Mouse (Mus musculus) heart, embryonic 12.5 days (tissue): ENCODE results near the gene Gm45140. TPM values are rescaled to one million over a fixed set of nuclear protein-coding genes. Genes with fewer than 3 reads are reported as not detected.

Source experiments
- ATAC-seq: fragments of 200-750 bp; cut with Nextera tagmentation; 2 replicates; pipeline ENCODE4 v1.8.0; 2017; ENCODE audit warnings: moderate TSS enrichment, moderate library complexity; ENCODE audit not compliant: insufficient number of reproducible peaks, low FRiP score
- H3K27ac ChIP-seq: fragments of 300-500 bp; sonication (generic); 2 replicates; pipeline ENCODE4 v1.5.1; 2016; ENCODE audit warnings: mild to moderate bottlenecking, moderate library complexity; ENCODE audit not compliant: poor library complexity, severe bottlenecking
- H3K27me3 ChIP-seq: fragments of 300-500 bp; sonication (generic); replicated peaks from 2 replicates; pipeline ENCODE4 v1.6.1; 2016; ENCODE audit warnings: mild to moderate bottlenecking, moderate library complexity
- H3K36me3 ChIP-seq: fragments of 300-500 bp; sonication (generic); 2 replicates; pipeline ENCODE4 v1.6.1; 2016; ENCODE audit warnings: mild to moderate bottlenecking, moderate library complexity
- H3K4me1 ChIP-seq: fragments of 300-500 bp; sonication (generic); replicated peaks from 2 replicates; pipeline ENCODE4 v1.6.1; 2016; ENCODE audit warnings: mild to moderate bottlenecking
- H3K4me2 ChIP-seq: fragments of 300-500 bp; sonication (generic); 2 replicates; pipeline ENCODE4 v1.6.1; 2016; ENCODE audit warnings: mild to moderate bottlenecking, moderate library complexity
- H3K4me3 ChIP-seq: fragments of 300-500 bp; sonication (generic); 2 replicates; pipeline ENCODE4 v1.5.1; 2016; ENCODE audit warnings: mild to moderate bottlenecking
- H3K9ac ChIP-seq: fragments of 300-500 bp; sonication (generic); 2 replicates; pipeline ENCODE4 v1.6.1; 2016; ENCODE audit warnings: mild to moderate bottlenecking, moderate library complexity
- H3K9me3 ChIP-seq: fragments of 300-500 bp; sonication (generic); replicated peaks from 2 replicates; pipeline ENCODE4 v1.6.1; 2016; ENCODE audit warnings: mild to moderate bottlenecking, moderate library complexity
- WGBS: fragments of 180-500 bp; shearing (Covaris S2); methylation state at CpG from one replicate; pipeline ENCODE4 v1.1.7; 2016; 5-methylcytosine and 5-hydroxymethylcytosine counted together
- polyA plus RNA-seq: library from polyadenylated mRNA; unstranded; fragments of >200 nt; fragmentation: Nextera tagmentation; extraction: Ambion mirVana; gene quantifications from 2 replicates; pipeline ENCODE4 v1.2.1, GENCODE M21; 2016

Gm45140 gene
- polyA plus RNA-seq, 1 experiment from 2014 or later: 1.9 TPM

- no peak overlapping the region for H3K27ac ChIP-seq
- H3K4me2 ChIP-seq: no peak overlapping the region
- no peaks in the 10 kb centered on the region for H3K9me3 ChIP-seq
- no peak for ATAC-seq
- H3K9ac ChIP-seq: no peak overlapping the region
- H3K4me3 ChIP-seq: no peak overlapping the region
- WGBS: 51% methylated on average over 2 of the region's 2 CpGs
- H3K4me1 ChIP-seq: peaks cover 11% of the 10 kb centered on the region
- peaks cover 8% of the 10 kb centered on the region; the same call in 1 of the 2 replicates for H3K36me3 ChIP-seq
- H3K27me3 ChIP-seq: no peaks in the 10 kb centered on the region
Measured at GRCm38 (mm10) chr6:87797321-87797720, 38.3 kb downstream of the Gm45140 start.

GRCm38 (mm10) chr6:87796251-87796880 lies 39.2 kb downstream of the Gm45140 start:
- Histone ChIP-seq H3K27ac (no peak overlapping the region), H3K9ac (no peak overlapping the region), H3K27me3 (no peaks in the 10 kb centered on the region), H3K4me3 (no peak overlapping the region), H3K4me2 (no peak overlapping the region), H3K9me3 (no peaks in the 10 kb centered on the region), H3K4me1 (peaks cover 13% of the 10 kb centered on the region), H3K36me3 (peaks cover 14% of the 10 kb centered on the region; the same call in 1 of the 2 replicates)
- 84% methylated on average over 6 of the region's 6 CpGs for WGBS
- ATAC-seq: no peak

GRCm38 (mm10) chr6:87795385-87796150 lies 40.0 kb downstream of the Gm45140 start:
- Histone ChIP-seq H3K27ac (no peak overlapping the region), H3K4me1 (peaks cover 21% of the 10 kb centered on the region), H3K9me3 (no peaks in the 10 kb centered on the region), H3K4me3 (no peak overlapping the region), H3K36me3 (peaks cover 14% of the 10 kb centered on the region; the same call in 1 of the 2 replicates), H3K9ac (no peak overlapping the region), H3K4me2 (no peak overlapping the region), H3K27me3 (no peaks in the 10 kb centered on the region)
- 65% methylated on average over 6 of the region's 6 CpGs for WGBS
- no peak for ATAC-seq

GRCm38 (mm10) chr6:87793821-87794510 lies 41.6 kb downstream of the Gm45140 start:
- no peak overlapping the region for H3K4me3 ChIP-seq
- no peak overlapping the region for H3K4me2 ChIP-seq
- ATAC-seq: no peak
- no peaks in the 10 kb centered on the region for H3K9me3 ChIP-seq
- peaks cover 14% of the 10 kb centered on the region; the same call in 1 of the 2 replicates for H3K36me3 ChIP-seq
- no peak overlapping the region for H3K9ac ChIP-seq
- H3K27ac ChIP-seq: no peak overlapping the region
- peaks cover 31% of the 10 kb centered on the region for H3K4me1 ChIP-seq
- 88% methylated on average over 10 of the region's 10 CpGs for WGBS
- H3K27me3 ChIP-seq: no peaks in the 10 kb centered on the region

GRCm38 (mm10) chr6:87791826-87792225 lies 43.8 kb downstream of the Gm45140 start:
- 88% methylated on average over 5 of the region's 5 CpGs for WGBS
- H3K9ac ChIP-seq: no peak overlapping the region

GRCm38 (mm10) chr6:87790779-87791480 lies 44.7 kb downstream of the Gm45140 start:
- Histone ChIP-seq H3K4me1 (peaks cover 28% of the 10 kb centered on the region), H3K36me3 (peaks cover 14% of the 10 kb centered on the region; the same call in 1 of the 2 replicates), H3K4me3 (no peak overlapping the region), H3K9me3 (no peaks in the 10 kb centered on the region), H3K9ac (no peak overlapping the region), H3K4me2 (no peak overlapping the region), H3K27me3 (no peaks in the 10 kb centered on the region), H3K27ac (no peak overlapping the region)
- 47% methylated on average over 7 of the region's 7 CpGs for WGBS
- peak; percentile 84 for ATAC-seq

More at GRCm38 (mm10) chr6:87791826-87792225, 43.8 kb downstream of the Gm45140 start:
- Histone ChIP-seq H3K4me2 (no peak overlapping the region), H3K27ac (no peak overlapping the region), H3K4me1 (peaks cover 33% of the 10 kb centered on the region), H3K9me3 (no peaks in the 10 kb centered on the region), H3K36me3 (peaks cover 14% of the 10 kb centered on the region; the same call in 1 of the 2 replicates), H3K27me3 (no peaks in the 10 kb centered on the region), H3K4me3 (no peak overlapping the region)
- ATAC-seq: no peak

- H3K36me3 ChIP-seq: peaks cover 14% of the 10 kb centered on the region; the same call in 1 of the 2 replicates
- ATAC-seq: no peak
- no peak overlapping the region for H3K4me3 ChIP-seq
- peaks cover 28% of the 10 kb centered on the region for H3K4me1 ChIP-seq
- H3K9ac ChIP-seq: 0 out of 2 replicates have a peak overlapping the region, but pooled peaks have one; percentile 0
- H3K27me3 ChIP-seq: no peaks in the 10 kb centered on the region
- H3K4me2 ChIP-seq: no peak overlapping the region
- H3K27ac ChIP-seq: no peak overlapping the region; the same call in 1 of the 2 replicates
- H3K9me3 ChIP-seq: no peaks in the 10 kb centered on the region
- WGBS: 83% methylated on average over 6 of the region's 6 CpGs
Measured at GRCm38 (mm10) chr6:87789791-87790190, 45.8 kb downstream of the Gm45140 start.

GRCm38 (mm10) chr6:87788896-87789587 lies 46.6 kb downstream of the Gm45140 start:
- Histone ChIP-seq H3K9ac (peak overlapping the region; percentile 42; the same call in 1 of the 2 replicates), H3K36me3 (peaks cover 14% of the 10 kb centered on the region; the same call in 1 of the 2 replicates)

GRCm38 (mm10) chr6:87788266-87788895 lies 47.2 kb downstream of the Gm45140 start:
- Histone ChIP-seq H3K4me3 (no peak overlapping the region), H3K4me1 (peaks cover 28% of the 10 kb centered on the region), H3K9ac (no peak overlapping the region), H3K9me3 (no peaks in the 10 kb centered on the region), H3K27me3 (no peaks in the 10 kb centered on the region), H3K27ac (no peak overlapping the region), H3K4me2 (no peak overlapping the region), H3K36me3 (peaks cover 11% of the 10 kb centered on the region; the same call in 1 of the 2 replicates)
- 91% methylated on average over 9 of the region's 9 CpGs for WGBS
- ATAC-seq: no peak

More at GRCm38 (mm10) chr6:87788896-87789587, 46.6 kb downstream of the Gm45140 start:
- H3K4me1 ChIP-seq: peaks cover 28% of the 10 kb centered on the region
- H3K4me3 ChIP-seq: no peak overlapping the region
- ATAC-seq: 0 out of 2 replicates have a peak, but pooled peaks have one; percentile 23
- H3K27ac ChIP-seq: peak overlapping the region; percentile 37
- no peaks in the 10 kb centered on the region for H3K27me3 ChIP-seq
- WGBS: 48% methylated on average over 5 of the region's 5 CpGs
- no peaks in the 10 kb centered on the region for H3K9me3 ChIP-seq
- H3K4me2 ChIP-seq: no peak overlapping the region
